13 mouse cellular contexts compared by ENCODE assay signal in genomic region chr15:101165658-101166437, GRCm38 (mm10). TPM values are rescaled to one million over a fixed set of nuclear protein-coding genes. Genes with fewer than 3 reads are reported as not detected.
DNase-seq lines count a peak whose midpoint lies in the region; ATAC-seq and TF ChIP-seq lines count a peak whose summit lies in the region.
"Had no signal": no experiment of that assay in that cellular context is flagged by ENCODE, and none has a peak within 500 bp of the region (broad histone marks: within the 10 kb centered on the region; RNA-seq: fewer than 3 reads in every experiment).

No protein-coding gene starts in this region.

- no peaks in the 10 kb centered on the region for H3K36me3 ChIP-seq in kidney, embryonic 14.5 days (ENCODE audit: control insufficient read depth, insufficient read depth, low read length)
- H3K36me3 ChIP-seq in megakaryocyte, embryonic 14.5 days (replicated peaks; ENCODE audit: low read length): no peaks in the 10 kb centered on the region
- H3K36me3 ChIP-seq in midbrain, embryonic 15.5 days (replicated peaks): no peaks in the 10 kb centered on the region
- H3K36me3 ChIP-seq: limb, embryonic 15.5 days had no signal

- WGBS in kidney, embryonic 14.5 days: 49% methylated on average over 16 of the region's 16 CpGs
- WGBS in midbrain, embryonic 15.5 days: 74% methylated on average over 16 of the region's 16 CpGs

- no peak for ATAC-seq in kidney, embryonic 14.5 days (ENCODE audit: low FRiP score, low TSS enrichment)
- ATAC-seq in midbrain, embryonic 15.5 days (replicated peaks): no peak

- H3K4me1 ChIP-seq in kidney, embryonic 14.5 days (ENCODE audit: control insufficient read depth, insufficient read depth, low read length): peaks cover 27% of the 10 kb centered on the region
- H3K4me1 ChIP-seq in megakaryocyte, embryonic 14.5 days: peaks cover 74% of the 10 kb centered on the region
- peaks cover 36% of the 10 kb centered on the region for H3K4me1 ChIP-seq in midbrain, embryonic 15.5 days

- TF ChIP-seq POLR2A in brain, embryonic 14.5 days (IDR thresholded peaks at IDR 0.05; ENCODE audit: borderline replicate concordance, extremely low read depth, insufficient read depth, insufficient read length, poor library complexity, severe bottlenecking): no peak

- H3K4me2 ChIP-seq in kidney, embryonic 14.5 days (replicated peaks; ENCODE audit: low read depth, low read length): no peak overlapping the region
- H3K4me2 ChIP-seq in midbrain, embryonic 15.5 days: no peak overlapping the region
- H3K4me2 ChIP-seq: limb, embryonic 15.5 days had no signal

- H3K9me3 ChIP-seq in kidney, embryonic 14.5 days (ENCODE audit: control insufficient read depth, low read length): no peaks in the 10 kb centered on the region
- no peaks in the 10 kb centered on the region for H3K9me3 ChIP-seq in megakaryocyte, embryonic 14.5 days
- H3K9me3 ChIP-seq in midbrain, embryonic 15.5 days: no peaks in the 10 kb centered on the region
- H3K9me3 ChIP-seq: limb, embryonic 15.5 days had no signal

- H3K4me3 ChIP-seq in kidney, embryonic 14.5 days (ENCODE audit: low read length): no peak overlapping the region
- peak overlapping the region; percentile 76 for H3K4me3 ChIP-seq in megakaryocyte, embryonic 14.5 days (replicated peaks)
- H3K4me3 ChIP-seq in midbrain, embryonic 15.5 days: no peak overlapping the region
- H3K4me3 ChIP-seq: limb, embryonic 15.5 days had no signal

- DNase-seq in kidney, adult 11 months: peak; percentile 81
- peak; percentile 55 for DNase-seq in brain, embryonic 14.5 days (ENCODE audit: low read depth)
- DNase-seq in kidney, adult 18-20 months: peak; percentile 74
- no peak for DNase-seq in neural tube, embryonic 10.5 days (ENCODE audit: extremely low spot score, low spot score)
- no peak for DNase-seq in adrenal gland, postnatal 4 days (ENCODE audit: low spot score in 2 of 2)
- DNase-seq: right cerebral cortex, postnatal 4 days; thymus, adult 18-20 months had no signal

- no peak overlapping the region for H3K27ac ChIP-seq in kidney, embryonic 14.5 days (ENCODE audit: low read depth, low read length)
- H3K27ac ChIP-seq in midbrain, embryonic 15.5 days: no peak overlapping the region
- H3K27ac ChIP-seq: limb, embryonic 15.5 days had no signal

- no peak overlapping the region for H3K9ac ChIP-seq in kidney, embryonic 14.5 days (ENCODE audit: low read depth, low read length)
- no peak overlapping the region for H3K9ac ChIP-seq in midbrain, embryonic 15.5 days
- H3K9ac ChIP-seq: limb, embryonic 15.5 days had no signal

- TF ChIP-seq CTCF in brain, embryonic 14.5 days (IDR thresholded peaks at IDR 0.05; ENCODE audit: borderline replicate concordance, extremely low read depth, insufficient read depth, insufficient read length): no peak

- H3K27me3 ChIP-seq in kidney, embryonic 14.5 days (ENCODE audit: control insufficient read depth, insufficient read depth, low read length): no peaks in the 10 kb centered on the region
- no peaks in the 10 kb centered on the region for H3K27me3 ChIP-seq in megakaryocyte, embryonic 14.5 days (replicated peaks)
- 0 out of 2 replicates have a peak, but pooled peaks cover 2% of the 10 kb centered on the region for H3K27me3 ChIP-seq in midbrain, embryonic 15.5 days (replicated peaks)
- H3K27me3 ChIP-seq: limb, embryonic 15.5 days had no signal

RNA-seq across cellular contexts. Expression of gene Acvr1b, which starts 8.0 kb away (rescaled TPM):
- 6.0 and 7.2 TPM in 2 replicates for polyA plus RNA-seq in kidney, embryonic 14.5 days (2014; fragmentation: Nextera tagmentation; extraction: Ambion mirVana)
- 62.5 and 75.3 TPM in 2 replicates for polyA plus RNA-seq in brain, embryonic 14.5 days (2012; rRNA removed)
- polyA plus RNA-seq in megakaryocyte, embryonic 14.5 days (2012; ENCODE audit: insufficient read depth, low replicate concordance): 6.1 and 8.2 TPM in 2 replicates
- 23.3 and 24.9 TPM in 2 replicates for polyA plus RNA-seq in midbrain, embryonic 15.5 days (2015; fragmentation: Nextera tagmentation; extraction: Ambion mirVana)
- total RNA-seq in adrenal gland, postnatal 4 days (2021): 10 to 100 TPM; 18.5 to 19.9 TPM

RNA-seq across cellular contexts. Expression of gene Acvrl1, which starts 37.5 kb away (rescaled TPM):
- 6.3 and 8.8 TPM in 2 replicates for polyA plus RNA-seq in kidney, embryonic 14.5 days (2014; fragmentation: Nextera tagmentation; extraction: Ambion mirVana)
- 8.5 and 11.6 TPM in 2 replicates for polyA plus RNA-seq in brain, embryonic 14.5 days (2012; rRNA removed)
- 2.1 and 7.9 TPM in 2 replicates for polyA plus RNA-seq in megakaryocyte, embryonic 14.5 days (2012; ENCODE audit: insufficient read depth, low replicate concordance)
- 8.6 and 8.7 TPM in 2 replicates for polyA plus RNA-seq in midbrain, embryonic 15.5 days (2015; fragmentation: Nextera tagmentation; extraction: Ambion mirVana)
- total RNA-seq in adrenal gland, postnatal 4 days (2021): 10 to 100 TPM; 22.4 to 22.9 TPM

RNA-seq across cellular contexts. Expression of gene Ankrd33, which starts 50.3 kb away (rescaled TPM):
- polyA plus RNA-seq in kidney, embryonic 14.5 days (2014; fragmentation: Nextera tagmentation; extraction: Ambion mirVana): not detected in 2 replicates
- polyA plus RNA-seq in brain, embryonic 14.5 days (2012; rRNA removed): not detected in 2 replicates
- polyA plus RNA-seq in megakaryocyte, embryonic 14.5 days (2012; ENCODE audit: insufficient read depth, low replicate concordance): not detected in 2 replicates
- polyA plus RNA-seq in midbrain, embryonic 15.5 days (2015; fragmentation: Nextera tagmentation; extraction: Ambion mirVana): not detected in 2 replicates
- total RNA-seq in adrenal gland, postnatal 4 days (2021): 1 to 10 TPM in 1 of 2 experiments, under 1 TPM in 1; 0.73 to 1.2 TPM
- total RNA-seq: neutrophil, adult 5-6 weeks had no signal
- polyA plus RNA-seq: heart, postnatal 0 days; limb, embryonic 15.5 days had no signal

RNA-seq across cellular contexts. Expression of gene Grasp, which starts 58.1 kb away (rescaled TPM):
- 5.0 and 5.7 TPM in 2 replicates for polyA plus RNA-seq in kidney, embryonic 14.5 days (2014; fragmentation: Nextera tagmentation; extraction: Ambion mirVana)
- 4.9 and 6.5 TPM in 2 replicates for polyA plus RNA-seq in brain, embryonic 14.5 days (2012; rRNA removed)
- polyA plus RNA-seq in megakaryocyte, embryonic 14.5 days (2012; ENCODE audit: insufficient read depth, low replicate concordance): 0.47 TPM in 1 of 2 replicates, not detected in the other
- polyA plus RNA-seq in midbrain, embryonic 15.5 days (2015; fragmentation: Nextera tagmentation; extraction: Ambion mirVana): 1.3 and 1.9 TPM in 2 replicates
- 10 to 100 TPM; 18.6 to 20.3 TPM for total RNA-seq in adrenal gland, postnatal 4 days (2021)

Comparison
In these comparisons a context has a peak if more than half of its experiments do, and no peak if none do; other contexts are left out.
1. DNase-seq: peak in kidney, adult 11 months (single experiment), brain, embryonic 14.5 days (single experiment) and kidney, adult 18-20 months (single experiment); none in neural tube, embryonic 10.5 days (single experiment) and adrenal gland, postnatal 4 days (0 of 2).